Mouse (Mus musculus) left cerebral cortex, postnatal 36 days (tissue): Measurements from ENCODE around the gene Phpt1. TPM values are rescaled to one million over a fixed set of nuclear protein-coding genes. Genes with fewer than 3 reads are reported as not detected.

Experiments used
- DNase-seq, 2 experiments: peaks; one replicate each; pipeline ENCODE4 v3.0.0; 2021 to 2022; ENCODE audit warnings: low spot score in 2 of 2, mixed read lengths in 1 of 2
- intact Hi-C: fragments of 180-260 bp; cut with DNase I; formaldehyde crosslinking; loops from one replicate; pipeline ENCODE4 v1.15.1; 2025
- total RNA-seq, 2 experiments: library from RNA; stranded (reverse); gene quantifications; 2 replicates each; pipeline ENCODE4 v1.2.3; 2021

Phpt1 gene
- total RNA-seq, result 10 to 100 TPM; 74.6 to 75.4 TPM

DNA sequence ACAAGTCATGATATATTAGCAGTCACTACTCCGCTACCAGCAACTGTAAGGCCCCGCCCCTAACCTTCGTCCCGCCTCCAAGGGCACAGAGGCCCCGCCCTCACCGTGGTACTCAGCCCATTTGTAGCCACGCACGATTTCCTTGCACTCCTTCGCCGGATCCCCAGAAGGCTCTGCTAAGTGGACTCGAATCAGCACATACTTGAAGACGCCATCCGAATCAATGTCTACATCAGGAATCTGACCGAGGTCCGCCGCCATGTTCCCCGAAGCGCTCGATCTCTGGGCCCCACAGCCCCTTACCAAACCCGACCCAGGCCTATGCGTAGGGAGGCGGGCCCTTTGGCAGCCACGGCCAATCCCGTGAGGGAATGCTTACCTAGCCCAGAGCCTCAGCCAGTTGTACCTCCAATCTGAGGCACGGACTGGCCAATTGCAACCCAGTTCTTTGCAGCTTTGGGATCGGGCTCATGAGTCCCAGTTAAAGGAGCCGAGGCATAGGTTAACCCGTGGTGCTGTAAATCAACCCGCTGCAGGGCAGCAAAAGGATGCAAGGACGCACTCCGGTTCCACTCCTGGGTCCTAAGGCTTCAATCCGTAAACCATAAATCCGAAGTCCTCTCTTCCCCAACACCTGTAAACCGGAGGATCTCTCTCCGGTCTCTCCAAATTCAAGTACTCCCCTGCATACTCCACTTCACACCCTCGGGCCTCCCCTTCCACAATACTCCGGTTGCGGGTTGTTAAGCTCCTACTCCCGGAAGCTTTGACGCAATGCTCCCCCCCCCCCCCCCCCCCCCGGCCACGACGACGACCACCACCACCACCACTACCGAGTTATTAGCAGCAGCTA lies at the start of gene Phpt1, which contains the start of gene Mamdc4:
TSS of gene Phpt1 (minus strand) at position 646 of the 853 bp plus-strand sequence.
TSS of gene Mamdc4 (minus strand) at position 267 of the 853 bp plus-strand sequence.
- peak; percentile 96 to 97 for DNase-seq
- intact Hi-C loops, result no loop called here

DNA sequence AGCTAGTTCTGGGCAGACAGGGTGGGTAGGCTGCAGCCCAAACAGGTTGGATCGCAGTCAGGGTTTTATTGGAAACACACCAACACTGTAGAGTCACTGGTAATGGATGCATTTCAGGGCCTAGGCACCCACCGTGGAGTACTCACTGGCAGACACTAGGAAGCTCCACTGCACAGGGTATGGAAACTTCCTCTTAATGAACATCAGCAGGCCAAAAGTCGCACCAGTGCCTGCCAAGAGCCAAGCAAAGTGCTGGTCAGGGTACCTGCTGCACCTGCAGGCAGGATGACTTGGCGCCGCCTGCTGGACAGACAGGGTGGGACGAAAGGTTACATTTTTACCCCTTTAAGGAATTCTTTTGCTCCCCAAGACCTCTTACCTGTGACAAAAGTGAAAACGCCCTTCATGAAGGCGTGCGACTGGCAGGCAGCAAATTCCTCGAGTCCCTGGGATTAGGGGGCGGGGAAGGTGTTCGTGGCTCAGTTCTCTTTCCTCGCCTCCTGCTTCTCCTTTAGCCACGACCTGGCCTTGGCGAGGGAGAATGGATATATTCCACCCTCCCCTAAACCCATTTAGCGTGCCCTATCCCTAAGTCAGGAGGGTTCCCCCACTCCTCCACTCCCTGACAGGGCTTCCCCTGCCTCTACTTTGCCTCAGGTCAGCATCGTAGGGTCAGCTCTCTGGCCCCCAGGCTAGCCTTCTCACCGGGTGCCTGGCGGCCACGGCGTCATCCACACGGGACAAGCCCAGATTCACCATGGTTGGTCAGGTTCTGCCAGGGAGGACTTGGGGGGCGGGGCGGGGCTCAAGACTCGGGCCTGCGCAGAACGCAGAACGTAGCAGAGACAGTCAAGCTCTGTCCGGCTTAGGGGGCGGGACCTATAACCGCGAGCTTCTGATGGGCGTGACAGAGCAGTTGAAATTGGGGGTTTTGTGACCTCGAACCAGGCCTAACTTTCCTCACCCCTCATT lies 46.5 kb upstream of the Phpt1 start, which contains the start of gene Tmem141:
TSS of gene Tmem141 (minus strand) at position 777 of the 972 bp plus-strand sequence.
- intact Hi-C loops, result no loop called here
- DNase-seq, result peak; percentile 82 to 84

DNA sequence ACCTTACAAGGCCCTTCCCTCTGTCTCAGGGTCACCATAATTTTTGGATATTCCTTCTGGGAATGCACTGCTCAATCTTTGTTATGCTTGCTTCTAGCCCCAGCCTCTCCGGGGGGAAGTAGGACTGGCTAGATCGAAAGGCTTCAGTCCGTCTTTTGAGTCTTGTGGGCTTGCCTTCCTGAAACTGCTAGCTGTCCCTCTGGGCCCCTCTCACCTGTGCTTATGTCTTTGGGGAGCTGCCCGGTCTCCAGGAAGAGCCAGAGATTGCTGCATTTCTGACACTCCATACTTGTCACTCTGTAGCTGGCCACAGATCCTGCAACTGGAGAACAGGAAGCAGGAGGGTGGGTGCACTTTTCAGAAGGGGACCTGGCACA lies 45.8 kb upstream of the Phpt1 start:
- DNase-seq, result no peak
- intact Hi-C loops, result no loop called here

DNA sequence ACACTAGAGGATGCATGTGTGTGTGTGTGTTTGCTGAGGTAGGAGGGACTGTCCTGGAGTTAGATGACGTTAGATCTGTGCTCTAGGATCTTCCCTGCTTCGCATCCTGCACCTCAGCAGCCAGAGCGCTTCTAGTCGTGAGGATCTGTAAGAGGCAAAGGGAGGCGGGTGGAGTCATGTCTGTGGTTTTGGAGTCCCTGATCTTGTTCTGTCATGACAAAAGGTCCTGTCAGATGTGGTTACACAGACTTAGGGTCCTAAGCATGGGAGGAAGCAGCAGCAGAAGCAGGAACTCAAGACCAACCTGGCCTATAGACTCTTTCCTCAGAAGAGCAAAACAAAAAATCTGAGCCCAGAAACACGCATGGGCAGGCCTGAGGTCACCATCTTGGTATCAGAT lies 45.4 kb upstream of the Phpt1 start:
- no peak for DNase-seq
- intact Hi-C loops, result no loop called here

DNA sequence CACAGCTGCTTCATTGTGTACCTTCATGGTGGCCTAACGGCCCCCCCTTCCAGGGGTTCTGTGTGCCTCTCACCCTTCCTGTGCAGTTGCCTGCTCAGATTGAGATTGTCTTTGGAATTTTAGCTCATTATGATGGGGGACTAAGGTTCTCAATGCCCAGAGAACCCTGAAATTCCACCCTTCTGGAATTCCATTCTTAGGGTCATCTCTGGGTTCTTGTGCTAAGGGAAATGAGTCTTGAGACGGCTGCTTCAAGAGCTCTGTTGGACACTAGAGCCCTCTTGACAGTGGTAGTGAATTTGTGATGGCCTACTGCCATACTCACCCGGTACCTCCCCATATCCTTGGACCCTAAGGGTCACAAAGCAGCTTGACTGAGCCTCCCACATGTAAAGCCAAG lies 42.6 kb upstream of the Phpt1 start, which contains the start of gene Ccdc183:
TSS of gene Ccdc183 (minus strand) at position 101 of the 400 bp plus-strand sequence.
- intact Hi-C loops, result no loop called here
- DNase-seq, result no peak

DNA sequence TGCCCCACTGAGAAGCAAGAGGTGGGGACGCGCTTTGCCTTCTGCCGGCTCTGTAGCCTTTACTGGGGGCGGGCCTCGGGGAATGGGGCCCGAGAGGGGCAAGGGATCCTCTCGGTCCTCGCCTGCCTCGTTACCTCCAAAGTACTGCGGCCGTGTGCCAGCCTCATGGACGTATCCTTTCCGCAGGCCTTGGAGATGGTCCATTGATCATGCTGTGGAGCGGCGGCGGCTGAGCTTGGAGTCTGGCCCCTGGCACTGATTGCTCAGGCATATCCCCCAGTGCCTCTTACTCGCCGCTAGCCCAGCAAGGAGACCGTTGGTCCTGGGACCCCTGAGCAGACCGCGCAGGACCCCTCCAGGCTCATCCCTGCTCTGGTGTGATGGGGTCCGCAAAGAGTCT lies 41.4 kb upstream of the Phpt1 start:
- intact Hi-C loops, result no loop called here
- no peak for DNase-seq

DNA sequence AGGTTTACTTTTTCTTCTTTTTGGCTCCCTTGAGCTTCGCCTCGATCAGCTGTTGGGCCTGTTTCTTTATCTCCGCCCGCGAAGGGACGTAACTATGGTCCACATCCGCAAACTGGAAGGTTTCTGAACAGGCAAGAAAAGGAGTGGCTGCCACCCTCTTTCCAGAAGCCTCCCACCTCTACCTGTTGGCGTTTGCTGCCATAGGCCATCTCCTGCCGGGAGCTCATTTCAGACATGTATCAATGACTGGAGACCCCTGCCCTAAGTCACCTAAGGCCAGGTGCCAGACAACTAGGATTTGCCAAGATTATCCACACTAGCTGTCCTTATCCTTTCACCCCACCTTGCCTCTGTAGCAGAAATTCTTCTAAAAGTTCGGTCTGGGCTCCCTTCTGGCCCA lies 33.6 kb upstream of the Phpt1 start:
- DNase-seq, result no peak
- intact Hi-C loops, result no loop called here

DNA sequence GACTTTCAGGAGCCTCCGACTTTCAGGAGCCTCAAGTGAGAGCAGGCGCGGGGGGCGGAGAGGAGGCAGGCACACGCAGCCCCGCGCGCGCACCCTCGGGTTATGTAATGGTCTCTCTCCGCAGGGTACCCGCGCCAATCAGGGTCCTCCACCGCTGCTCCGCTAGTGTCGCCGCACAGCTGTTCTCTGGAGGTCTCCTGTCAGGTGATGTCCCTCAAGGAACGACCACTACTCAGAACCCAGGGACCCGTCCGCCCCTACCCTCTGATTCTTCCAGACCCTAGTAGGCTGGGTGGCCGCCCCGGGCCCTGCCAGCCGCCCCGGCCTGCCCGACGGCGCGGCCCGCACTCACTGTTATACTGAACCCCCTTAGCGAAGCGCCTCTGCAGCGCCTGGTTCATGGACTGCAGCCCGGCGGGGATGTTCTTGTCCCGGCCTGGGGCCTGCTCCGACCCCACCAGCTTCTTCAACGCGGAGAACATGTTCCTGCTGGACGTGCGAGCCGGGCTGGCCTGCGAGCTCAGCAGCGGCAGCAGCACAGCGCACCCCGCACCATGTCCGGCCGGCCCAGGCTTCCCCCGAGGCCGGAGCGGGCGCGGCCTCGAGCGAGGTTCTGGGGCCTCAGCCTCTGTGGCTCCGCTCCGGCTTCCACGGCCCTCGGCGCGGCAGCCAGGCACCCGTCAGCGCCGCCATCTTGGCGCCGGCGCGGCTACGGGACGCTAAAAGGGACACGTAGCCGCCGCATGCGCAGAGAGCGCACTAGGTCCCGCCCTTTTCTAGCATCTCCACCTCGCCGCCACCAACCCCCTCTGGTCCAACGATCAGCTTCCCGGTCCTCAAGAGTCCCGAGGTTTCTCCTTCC lies 33.0 kb upstream of the Phpt1 start, which contains the start of gene Rabl6:
TSS of gene Rabl6 (minus strand) at position 761 of the 862 bp plus-strand sequence.
- peak; percentile 91 to 94 for DNase-seq
- intact Hi-C loops, result no loop called here

DNA sequence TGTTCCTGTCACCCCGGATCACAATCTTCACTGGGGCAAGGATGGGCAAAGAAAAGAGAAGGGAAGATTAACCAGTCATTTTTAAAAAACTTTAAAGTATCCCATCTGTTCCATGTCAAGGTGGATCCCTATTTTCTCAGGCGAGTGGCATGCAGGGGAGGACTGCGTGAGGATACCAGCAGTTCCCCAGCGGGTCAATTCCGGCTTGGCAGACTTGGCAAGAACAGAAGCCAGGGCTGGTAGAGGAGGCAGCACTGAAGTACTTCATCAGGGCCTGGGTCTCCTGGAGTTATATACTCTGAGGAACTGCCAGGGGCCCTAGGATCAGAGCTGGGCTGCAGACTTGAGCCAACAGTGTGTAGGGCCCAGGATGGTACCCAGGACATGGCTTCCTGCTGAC lies 27.5 kb upstream of the Phpt1 start:
- DNase-seq, result no peak
- intact Hi-C loops, result no loop called here

DNA sequence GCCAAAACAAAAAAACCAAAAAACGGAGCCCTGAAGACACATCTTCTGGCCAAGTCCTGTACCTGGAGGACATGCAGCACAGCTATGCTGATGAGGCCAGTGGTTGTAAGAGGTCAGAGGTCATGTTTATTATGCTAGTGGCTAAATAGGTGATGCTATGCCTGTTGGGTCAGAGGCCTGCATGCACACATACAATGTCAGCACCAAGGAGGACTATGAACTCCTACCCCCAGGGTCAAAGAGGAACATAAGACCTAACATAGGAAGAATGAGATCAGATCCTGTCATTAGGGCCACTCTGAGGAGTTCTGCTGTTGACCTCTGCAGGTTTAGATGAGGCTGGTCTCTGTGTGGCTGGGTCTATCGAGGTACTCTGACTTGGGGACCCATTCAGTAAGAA lies 25.0 kb upstream of the Phpt1 start:
- DNase-seq, result no peak
- intact Hi-C loops, result no loop called here

DNA sequence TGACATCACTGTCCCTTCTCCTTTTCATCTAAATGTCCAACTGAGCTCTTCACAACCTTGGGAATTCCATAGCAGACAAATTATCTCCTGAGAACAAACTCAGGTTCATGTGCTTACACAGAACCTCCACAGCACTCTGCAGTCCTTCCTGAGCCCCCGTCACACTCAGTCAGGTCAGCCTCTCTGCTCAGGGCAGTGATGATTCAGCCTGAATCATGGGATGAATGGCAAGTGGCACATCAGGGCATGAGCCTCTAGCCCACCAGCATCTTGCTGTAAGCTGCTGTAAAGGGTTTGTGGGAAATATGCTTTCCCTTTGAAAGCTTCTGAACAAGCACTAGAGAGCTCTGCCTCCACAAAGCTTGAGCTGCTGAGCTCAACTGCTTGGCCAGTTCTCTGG lies 23.7 kb upstream of the Phpt1 start:
- DNase-seq, result no peak
- intact Hi-C loops, result no loop called here

DNA sequence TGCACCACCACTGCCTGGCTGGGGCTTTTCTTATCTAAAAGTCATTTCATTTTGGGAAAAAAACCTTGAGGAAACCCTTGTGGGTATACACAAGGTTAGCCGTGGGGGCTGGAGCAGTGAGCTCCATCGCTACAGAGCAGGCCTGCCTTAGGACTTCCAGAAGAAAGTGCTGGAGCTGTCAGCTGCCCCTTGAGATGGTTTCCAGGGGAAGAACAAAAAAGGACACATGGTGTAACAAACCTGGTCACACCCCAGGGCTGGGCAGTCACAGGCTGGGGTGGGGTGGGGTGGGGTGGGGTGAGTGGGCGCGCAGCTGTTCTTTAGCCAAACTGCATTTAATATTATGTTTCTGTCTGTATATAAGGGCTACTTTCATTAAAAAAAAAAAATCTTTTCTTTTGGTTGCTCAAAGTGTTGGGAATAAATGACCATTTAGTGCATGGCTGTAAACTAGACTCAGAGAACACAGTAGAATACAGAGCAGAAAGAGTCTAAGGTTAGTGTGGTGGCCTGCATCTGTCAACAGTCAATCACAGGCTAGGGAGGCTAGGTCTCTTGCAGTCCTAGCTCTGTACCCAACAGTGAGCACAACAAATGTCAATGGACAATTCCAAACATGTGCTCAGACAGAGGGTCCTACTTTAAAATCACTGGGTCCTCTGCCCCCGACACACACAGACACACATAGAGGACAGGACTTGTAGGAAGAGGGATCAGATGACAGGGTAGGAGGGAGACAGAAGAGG lies 21.9 kb upstream of the Phpt1 start:
- intact Hi-C loops, result no loop called here
- no peak for DNase-seq

DNA sequence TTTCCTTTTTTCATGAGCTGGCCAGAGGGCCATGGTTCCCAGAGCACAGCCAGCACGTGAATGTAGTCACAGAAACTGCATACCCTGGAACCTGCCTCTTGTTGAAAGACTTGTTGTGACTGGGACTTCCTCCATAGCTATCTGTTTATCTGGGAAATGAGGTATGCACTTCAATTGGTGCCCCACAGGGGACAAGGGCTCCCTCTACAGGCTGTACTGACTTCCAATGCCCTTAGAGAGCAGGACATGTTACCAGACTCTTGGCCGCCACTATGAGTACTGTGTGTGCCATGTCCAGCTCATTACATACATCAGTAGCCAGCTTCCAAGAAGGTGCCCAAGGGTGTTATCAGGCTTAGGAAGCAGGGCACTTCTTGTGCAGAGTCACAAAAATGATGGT lies 16.8 kb upstream of the Phpt1 start:
- DNase-seq, result no peak
- intact Hi-C loops, result no loop called here

DNA sequence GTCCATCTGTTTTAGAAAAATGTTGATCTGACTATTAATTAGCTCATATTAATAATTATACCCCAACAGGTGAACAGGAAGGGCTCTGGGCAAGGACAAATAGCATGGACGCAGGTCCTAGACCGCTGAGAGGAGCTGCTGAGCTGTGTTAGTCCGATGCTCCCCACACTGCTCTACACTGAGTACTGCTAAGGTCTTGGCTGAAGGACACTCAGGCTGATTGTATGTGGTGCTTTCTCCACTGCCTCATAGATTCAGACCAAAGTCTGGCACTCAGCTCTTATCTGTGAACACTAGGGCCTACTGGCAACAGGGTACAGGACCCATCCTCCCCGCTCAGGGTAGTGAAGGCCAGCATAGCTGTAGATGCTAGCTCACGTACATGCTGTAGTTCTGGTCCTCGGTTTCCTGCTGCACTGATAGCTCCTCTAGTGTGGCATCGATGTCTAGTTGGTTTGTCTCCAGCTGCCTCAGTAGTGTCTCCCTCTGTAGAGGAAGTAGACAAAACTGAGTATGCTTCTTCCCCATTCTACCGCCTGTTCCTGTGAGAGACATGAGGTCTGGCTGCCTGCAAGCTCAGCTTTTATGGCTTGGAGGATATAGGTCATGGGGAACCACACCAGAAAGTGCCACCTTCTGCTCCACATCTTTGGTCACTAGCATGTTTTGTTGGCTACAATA lies 13.3 kb upstream of the Phpt1 start:
- intact Hi-C loops, result no loop called here

DNA sequence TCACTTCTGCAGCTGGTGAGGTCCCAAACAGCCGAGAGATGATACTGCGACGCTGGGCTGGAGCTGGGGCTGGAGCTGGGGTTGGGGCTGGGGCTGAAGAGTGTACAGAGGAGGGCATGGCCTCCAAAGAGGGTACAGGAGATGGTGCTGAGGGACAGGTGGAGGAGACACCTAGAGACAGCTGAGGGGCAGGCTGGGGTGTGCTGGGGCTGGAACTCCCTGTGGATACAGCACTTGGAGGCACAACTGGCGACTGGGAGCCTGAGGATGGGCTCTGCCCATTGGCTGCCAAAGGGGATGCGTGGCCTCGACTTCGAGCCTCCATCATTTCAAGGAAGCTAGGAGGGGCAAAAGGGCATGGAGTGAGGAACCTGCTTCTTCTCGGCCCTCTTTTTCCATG lies 12.3 kb upstream of the Phpt1 start:
- intact Hi-C loops, result no loop called here
- no peak for DNase-seq

More for the DNA sequence above, 13.3 kb upstream of the Phpt1 start:
- no peak for DNase-seq

DNA sequence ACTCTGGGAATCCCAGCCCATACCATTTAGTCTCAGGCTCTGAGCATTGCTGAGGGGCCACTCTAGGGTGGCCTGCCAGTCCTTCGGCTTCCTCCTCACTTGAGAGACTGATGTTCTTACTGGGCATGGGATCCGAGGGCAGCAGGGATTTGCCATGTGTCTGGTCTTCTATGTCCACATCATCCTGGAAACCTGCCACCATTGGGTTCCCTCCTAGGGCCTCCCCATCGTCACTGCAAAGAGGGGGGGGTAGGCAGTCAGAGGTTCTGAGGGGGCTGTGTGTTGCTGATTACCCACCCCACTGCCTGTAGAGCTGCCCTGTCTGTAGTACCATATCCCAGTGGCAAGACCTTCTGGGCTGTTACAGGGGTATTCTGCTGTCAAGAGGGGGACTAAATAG lies 10.6 kb upstream of the Phpt1 start:
- DNase-seq, result no peak
- intact Hi-C loops, result no loop called here

DNA sequence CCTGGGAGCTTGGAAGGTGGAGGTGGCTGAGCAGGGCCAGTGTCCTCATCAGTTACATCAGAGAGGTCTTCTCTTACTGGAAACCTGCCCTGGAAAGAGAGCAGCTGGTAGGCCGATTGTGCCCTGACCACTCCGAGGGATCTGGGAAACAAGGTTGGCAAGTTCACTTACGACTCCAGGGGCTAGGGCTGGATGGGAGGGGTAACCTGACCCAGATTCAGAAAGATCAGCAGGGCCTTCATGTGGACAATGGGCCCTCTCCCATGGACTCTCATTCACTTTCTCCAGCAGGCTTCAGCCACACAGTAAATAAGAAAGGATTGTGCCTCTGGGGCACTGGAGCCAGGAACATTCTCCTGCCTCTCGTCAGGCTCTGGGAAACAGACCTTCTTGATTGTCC lies 9.8 kb upstream of the Phpt1 start:
- intact Hi-C loops, result no loop called here
- no peak for DNase-seq

DNA sequence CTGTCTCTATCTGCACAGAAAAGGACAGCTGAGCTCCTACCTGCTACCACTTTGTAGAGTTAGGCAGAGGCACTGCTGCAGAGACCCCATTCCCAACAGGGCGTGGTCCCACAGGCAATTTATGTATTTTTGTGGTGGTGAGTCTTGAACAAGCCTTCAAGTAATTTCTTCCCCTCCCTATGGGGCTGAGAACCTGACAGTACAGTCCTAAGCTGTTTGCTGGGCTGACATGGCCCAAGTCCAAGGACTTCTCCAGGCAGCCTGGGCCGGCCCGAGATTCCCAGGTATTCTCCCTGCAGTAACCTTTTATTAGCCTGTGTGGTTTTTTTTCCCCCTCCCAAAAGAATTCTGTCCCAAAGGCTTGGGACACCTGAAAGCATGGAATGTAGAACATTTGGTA lies 9.1 kb upstream of the Phpt1 start:
- DNase-seq, result no peak
- intact Hi-C loops, result no loop called here
